Mouse (Mus musculus): Measurements from ENCODE around the gene Mrps33.

- TF ChIP-seq KAT2A (conservative IDR thresholded peaks at IDR 0.05; ENCODE audit: low read depth, low read length) (no peak), MAX (IDR thresholded peaks at IDR 0.05; ENCODE audit: low read length) (no peak), POLR2A (IDR thresholded peaks at IDR 0.05; ENCODE audit: control insufficient read depth in 1 of 2, insufficient read depth in 1 of 2, low read depth in 1 of 2, low read length in 2 of 2, poor library complexity in 1 of 2) (no peak), CTCF (IDR thresholded peaks at IDR 0.05 in 2 of 3, conservative IDR thresholded peaks at IDR 0.05 in 1 of 3; ENCODE audit: control insufficient read depth in 1 of 3, insufficient read depth in 1 of 3, low read depth in 2 of 3, low read length in 3 of 3, poor library complexity in 1 of 3, severe bottlenecking in 1 of 3) (no peak), UBTF (IDR thresholded peaks at IDR 0.05; ENCODE audit: borderline replicate concordance, insufficient read depth, low read depth, low read length) (no peak), CHD2 (IDR thresholded peaks at IDR 0.05; ENCODE audit: low read length) (no peak), CHD1 (IDR thresholded peaks at IDR 0.05; ENCODE audit: low read depth, low read length) (no peak), USF1 (IDR thresholded peaks at IDR 0.05; ENCODE audit: low read depth, low read length) (no peak), JUND (IDR thresholded peaks at IDR 0.05; ENCODE audit: low read depth, low read length) (no peak), MAZ (IDR thresholded peaks at IDR 0.05; ENCODE audit: low read depth, low read length) (no peak), RCOR1 (IDR thresholded peaks at IDR 0.05; ENCODE audit: low read depth, low read length) (no peak), ZKSCAN1 (IDR thresholded peaks at IDR 0.05; ENCODE audit: low read depth, low read length) (no peak), ZNF384 (IDR thresholded peaks at IDR 0.05; ENCODE audit: low read depth, low read length) (no peak), E2F4 (IDR thresholded peaks at IDR 0.05; ENCODE audit: borderline replicate concordance, low read depth, low read length) (no peak)
These were observed 32.3 kb downstream of the Mrps33 start for GRCm38 (mm10) chr6:39778506-39778905.
